ENCODE assay signal across 16 mouse cellular contexts in the genomic region with DNA sequence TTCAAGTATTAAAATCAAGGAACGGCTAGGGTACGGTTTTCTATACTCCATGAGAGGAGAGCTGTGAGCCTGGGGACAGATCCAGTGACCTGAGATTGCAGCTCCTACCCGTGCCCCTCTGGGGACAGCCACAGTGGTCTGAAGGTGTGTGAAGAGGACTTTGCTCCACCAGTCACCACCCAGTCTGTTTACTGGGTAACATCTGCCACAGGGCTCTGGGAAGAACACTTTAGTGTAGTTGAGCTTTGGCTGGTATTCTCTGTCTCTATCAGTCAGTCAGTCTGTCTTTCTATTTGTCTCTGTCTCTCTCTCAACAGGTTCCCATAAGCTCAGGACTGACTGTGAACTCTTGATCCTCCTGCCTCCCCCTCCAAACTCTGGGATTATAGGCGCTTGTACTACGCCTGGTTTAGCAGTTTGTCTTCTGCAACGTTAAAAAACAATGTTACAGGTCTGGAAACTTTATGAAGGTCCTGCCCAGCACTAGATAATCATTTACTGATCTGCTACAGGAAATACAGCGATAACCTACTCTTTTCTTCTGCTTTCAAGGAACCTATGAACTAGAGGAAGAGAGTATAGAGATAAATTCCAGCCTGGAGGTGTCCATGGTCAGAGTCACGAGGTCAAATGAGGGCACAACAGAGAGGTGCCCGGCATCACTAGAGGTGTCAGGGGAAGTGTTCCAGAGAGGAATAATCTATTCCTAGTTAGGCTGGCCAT. TPM values are rescaled to one million over a fixed set of nuclear protein-coding genes. Genes with fewer than 3 reads are reported as not detected.
DNase-seq lines count a peak whose midpoint lies in the region; ATAC-seq and TF ChIP-seq lines count a peak whose summit lies in the region.
"Had no signal": no experiment of that assay in that cellular context is flagged by ENCODE, and none has a peak within 500 bp of the region (broad histone marks: within the 10 kb centered on the region; RNA-seq: fewer than 3 reads in every experiment).

No protein-coding gene starts in this region.

- no peak overlapping the region for H3K9ac ChIP-seq in midbrain, postnatal 0 days (replicated peaks; ENCODE audit: low read length, poor library complexity, severe bottlenecking)
- no peak overlapping the region for H3K9ac ChIP-seq in midbrain, embryonic 13.5 days (replicated peaks)
- no peak overlapping the region for H3K9ac ChIP-seq in stomach, postnatal 0 days (ENCODE audit: low read length)
- H3K9ac ChIP-seq: limb, embryonic 15.5 days had no signal

- no peaks in the 10 kb centered on the region for H3K27me3 ChIP-seq in heart, embryonic 10.5 days (ENCODE audit: insufficient read depth, poor library complexity, severe bottlenecking)
- no peaks in the 10 kb centered on the region for H3K27me3 ChIP-seq in midbrain, postnatal 0 days (ENCODE audit: insufficient read depth, low read length)
- H3K27me3 ChIP-seq in midbrain, embryonic 13.5 days, result no peaks in the 10 kb centered on the region
- no peaks in the 10 kb centered on the region for H3K27me3 ChIP-seq in stomach, postnatal 0 days (ENCODE audit: control insufficient read depth, insufficient read depth, low read length)
- H3K27me3 ChIP-seq: limb, embryonic 15.5 days had no signal

- WGBS in heart, embryonic 10.5 days, result 55% methylated on average over 9 of the region's 9 CpGs
- WGBS in midbrain, postnatal 0 days, result 67% methylated on average over 9 of the region's 9 CpGs
- WGBS in midbrain, embryonic 13.5 days, result 85% methylated on average over 9 of the region's 9 CpGs
- 80% methylated on average over 9 of the region's 9 CpGs for WGBS in stomach, postnatal 0 days

- peak overlapping the region; percentile 15; the same call in 1 of the 2 replicates for H3K4me2 ChIP-seq in midbrain, postnatal 0 days (ENCODE audit: low read depth, low read length, poor library complexity, severe bottlenecking)
- no peak overlapping the region for H3K4me2 ChIP-seq in midbrain, embryonic 13.5 days (replicated peaks)
- no peak overlapping the region for H3K4me2 ChIP-seq in stomach, postnatal 0 days (replicated peaks; ENCODE audit: low read depth)
- H3K4me2 ChIP-seq: limb, embryonic 15.5 days had no signal

- intact Hi-C loops in heart, postnatal 14 days (cut with DNase I), result loop anchor here (5.0 kb wide), 3 partner anchors 37 to 188 kb away; a partner anchor contains a TSS
- intact Hi-C loops in heart, postnatal 10 days (cut with DNase I), result loop anchor here (2.0 kb wide), 1 partner anchor 51 kb away; a partner anchor contains a TSS

- no peaks in the 10 kb centered on the region for H3K36me3 ChIP-seq in heart, embryonic 10.5 days
- H3K36me3 ChIP-seq in midbrain, postnatal 0 days (ENCODE audit: insufficient read depth, low read length), result no peaks in the 10 kb centered on the region
- H3K36me3 ChIP-seq in midbrain, embryonic 13.5 days, result no peaks in the 10 kb centered on the region
- H3K36me3 ChIP-seq in stomach, postnatal 0 days (ENCODE audit: control insufficient read depth, insufficient read depth, low read length), result no peaks in the 10 kb centered on the region
- H3K36me3 ChIP-seq: limb, embryonic 15.5 days had no signal

- H3K4me1 ChIP-seq in heart, embryonic 10.5 days, result peaks cover 31% of the 10 kb centered on the region
- no peaks in the 10 kb centered on the region for H3K4me1 ChIP-seq in midbrain, postnatal 0 days (ENCODE audit: insufficient read depth, low read length)
- peaks cover 3% of the 10 kb centered on the region; the same call in 1 of the 2 replicates for H3K4me1 ChIP-seq in midbrain, embryonic 13.5 days (replicated peaks)
- H3K4me1 ChIP-seq in stomach, postnatal 0 days (replicated peaks; ENCODE audit: control insufficient read depth, insufficient read depth), result no peaks in the 10 kb centered on the region
- H3K4me1 ChIP-seq: limb, embryonic 15.5 days had no signal

- no peaks in the 10 kb centered on the region for H3K9me3 ChIP-seq in heart, embryonic 10.5 days
- no peaks in the 10 kb centered on the region for H3K9me3 ChIP-seq in midbrain, postnatal 0 days (ENCODE audit: low read length)
- H3K9me3 ChIP-seq in midbrain, embryonic 13.5 days, result no peaks in the 10 kb centered on the region
- no peaks in the 10 kb centered on the region for H3K9me3 ChIP-seq in stomach, postnatal 0 days (ENCODE audit: control insufficient read depth, low read length)
- H3K9me3 ChIP-seq: limb, embryonic 15.5 days had no signal

- ATAC-seq in midbrain, postnatal 0 days (ENCODE audit: low FRiP score), result no peak
- no peak for ATAC-seq in midbrain, embryonic 13.5 days
- ATAC-seq in stomach, postnatal 0 days (ENCODE audit: low FRiP score, low TSS enrichment), result no peak
- ATAC-seq: hindbrain, postnatal 0 days had no signal

- no peak for DNase-seq in heart, embryonic 10.5 days (ENCODE audit: low spot score)
- DNase-seq in heart, postnatal 14 days, result no peak
- DNase-seq in midbrain, postnatal 0 days (ENCODE audit: low spot score), result no peak
- peak; percentile 53 to 58 for DNase-seq in heart, postnatal 10 days
- no peak for DNase-seq in stomach, postnatal 0 days (ENCODE audit: low spot score)
- no peak for DNase-seq in frontal cortex, adult 2 months (ENCODE audit: extremely low spot score in 1 of 2, low spot score in 1 of 2)
- no peak for DNase-seq in right cerebral cortex, adult 18-20 months
- DNase-seq: cerebellum, adult 9-10 months; gastrocnemius, postnatal 25 days; kidney, postnatal 36 days had no signal

- TF ChIP-seq EP300 in stomach, postnatal 0 days (optimal IDR thresholded peaks at IDR 0.05), result no peak

- no peak overlapping the region for H3K4me3 ChIP-seq in heart, embryonic 10.5 days
- H3K4me3 ChIP-seq in midbrain, postnatal 0 days (ENCODE audit: low read depth, low read length), result no peak overlapping the region
- no peak overlapping the region for H3K4me3 ChIP-seq in midbrain, embryonic 13.5 days (replicated peaks)
- H3K4me3 ChIP-seq in stomach, postnatal 0 days (ENCODE audit: low read depth, low read length), result no peak overlapping the region
- H3K4me3 ChIP-seq: left cerebral cortex, adult 2 months; limb, embryonic 15.5 days; myocyte had no signal

- H3K27ac ChIP-seq in heart, embryonic 10.5 days, result peak overlapping the region; percentile 89
- H3K27ac ChIP-seq in midbrain, postnatal 0 days (ENCODE audit: low read depth, low read length), result no peak overlapping the region
- no peak overlapping the region for H3K27ac ChIP-seq in midbrain, embryonic 13.5 days
- H3K27ac ChIP-seq in stomach, postnatal 0 days (replicated peaks), result 0 out of 2 replicates have a peak overlapping the region, but pooled peaks have one; percentile 53
- H3K27ac ChIP-seq: hindbrain, postnatal 0 days; left cerebral cortex, adult 2 months; limb, embryonic 15.5 days; macrophage had no signal

- TF ChIP-seq CTCF in midbrain, postnatal 0 days (IDR thresholded peaks at IDR 0.05), result no peak
- no peak for TF ChIP-seq CTCF in stomach, postnatal 0 days (IDR thresholded peaks at IDR 0.05; ENCODE audit: low read depth)

RNA-seq across cellular contexts. Expression of a gene that starts 50.2 kb away (rescaled TPM):
- polyA plus RNA-seq in heart, embryonic 10.5 days (2016; fragmentation: Nextera tagmentation; extraction: Ambion mirVana), result 113 and 119 TPM in 2 replicates
- total RNA-seq in heart, postnatal 14 days (2021), result 100 to 1,000 TPM; 257 to 301 TPM
- 90.9 and 96.1 TPM in 2 replicates for total RNA-seq in midbrain, postnatal 0 days (2014; rRNA removed)
- 71.3 and 79.4 TPM in 2 replicates for polyA plus RNA-seq in midbrain, postnatal 0 days (2015; fragmentation: Nextera tagmentation; extraction: Ambion mirVana)
- polyA plus RNA-seq in midbrain, embryonic 13.5 days (2015; fragmentation: Nextera tagmentation; extraction: Ambion mirVana), result 149 and 152 TPM in 2 replicates
- 100 to 1,000 TPM; 312 to 340 TPM for total RNA-seq in heart, postnatal 10 days (2021)
- 55.3 and 63.0 TPM in 2 replicates for polyA plus RNA-seq in stomach, postnatal 0 days (2015; fragmentation: Nextera tagmentation; extraction: Ambion mirVana)
- 64.1 and 71.7 TPM in 2 replicates for polyA plus RNA-seq in frontal cortex, adult 2 months (2012; rRNA removed)

Comparison
In these comparisons a context has a peak if more than half of its experiments do, and no peak if none do; other contexts are left out.
1. DNase-seq: peak in heart, postnatal 10 days (2 of 2); none in heart, embryonic 10.5 days (single experiment), heart, postnatal 14 days (0 of 2), midbrain, postnatal 0 days (single experiment), stomach, postnatal 0 days (single experiment), frontal cortex, adult 2 months (0 of 2) and right cerebral cortex, adult 18-20 months (single experiment).
2. H3K27ac ChIP-seq: peak in heart, embryonic 10.5 days (single experiment) and stomach, postnatal 0 days (single experiment); none in midbrain, postnatal 0 days (single experiment) and midbrain, embryonic 13.5 days (single experiment).